Mouse (Mus musculus) effector memory CD4-positive, alpha-beta T cell, adult 7 months (primary cell): Measurements from ENCODE around the gene Lars2. TPM values are rescaled to one million over a fixed set of nuclear protein-coding genes. Genes with fewer than 3 reads are reported as not detected.

Experiments
- polyA plus RNA-seq: library from polyadenylated mRNA; unstranded; fragments of 100-300 nt; shearing (Covaris generic); gene quantifications from one replicate; pipeline ENCODE4 v1.2.1, GENCODE M21; 2017

Lars2 gene
- polyA plus RNA-seq: 201 TPM

GRCm38 (mm10) chr9:123366708-123367385, at the start of gene Lars2:
TSS of gene Lars2 (plus strand) at chr9:123366927.

DNA sequence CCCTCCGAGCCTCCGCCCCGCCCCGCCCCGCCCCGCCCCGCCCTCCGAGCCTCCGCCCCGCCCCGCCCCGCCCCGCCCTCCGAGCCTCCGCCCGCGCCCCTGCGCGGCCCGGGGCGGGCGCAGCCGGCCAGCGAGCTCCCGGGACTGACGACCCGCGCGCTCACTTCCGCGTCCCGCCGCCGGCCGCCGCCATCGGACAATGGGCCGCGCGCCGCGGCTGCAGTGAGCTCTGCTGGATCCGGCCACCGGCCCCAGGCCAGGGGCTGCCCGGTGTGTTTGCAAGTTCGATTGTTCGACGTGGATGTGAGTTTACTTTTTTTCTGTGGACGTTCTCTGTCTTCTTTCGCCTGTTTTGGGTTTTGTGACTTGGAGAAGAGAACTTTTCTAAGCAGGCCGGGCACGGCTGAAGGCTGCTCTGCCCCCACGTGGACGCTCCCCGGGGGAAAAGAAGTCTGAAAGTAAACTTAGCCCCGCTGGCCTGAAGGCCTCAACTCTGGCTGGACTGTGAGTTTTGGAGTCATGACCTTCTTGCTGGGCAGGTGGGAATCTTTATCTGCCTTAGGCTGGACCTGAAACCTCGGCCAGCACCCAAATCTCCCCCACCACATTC, 112.0 kb downstream of the Lars2 start, which contains the start of gene Limd1:
Gene Limd1, plus strand, starts transcription at position 121 of the 610 bp plus-strand sequence.

Other genes starting within 250 kb of the Lars2 start
- not detected for gene Clec3b, start 216.0 kb upstream of the Lars2 start, polyA plus RNA-seq
- gene Cdcp1, start 150.9 kb upstream of the Lars2 start, polyA plus RNA-seq: 0.32 TPM
- 1.5 TPM for gene Tmem158, start 106.2 kb upstream of the Lars2 start, polyA plus RNA-seq
- gene Limd1, start 111.8 kb downstream of the Lars2 start, polyA plus RNA-seq: 66.8 TPM
- gene Sacm1l, start 162.8 kb downstream of the Lars2 start, polyA plus RNA-seq: 62.0 TPM